Mouse (Mus musculus) thymus, adult 2 months (tissue): Measurements from ENCODE around the gene Stk11. TPM values are rescaled to one million over a fixed set of nuclear protein-coding genes. Genes with fewer than 3 reads are reported as not detected.

Experiments
- DNase-seq: peaks from one replicate; pipeline ENCODE4 v3.0.0; 2021
- H3K27ac ChIP-seq: fragments of 200-500 bp; 2 replicates; pipeline ENCODE4 v1.5.1; 2012; ENCODE audit warnings: low read length, control low read depth; ENCODE audit not compliant: control insufficient read depth, insufficient read depth
- H3K27me3 ChIP-seq: fragments of 200-500 bp; 2 replicates; pipeline ENCODE4 v1.6.1; 2012; ENCODE audit warnings: mild to moderate bottlenecking, low read length, moderate library complexity, mixed read lengths; ENCODE audit not compliant: control insufficient read depth, insufficient read depth
- H3K36me3 ChIP-seq: fragments of 200-500 bp; 2 replicates; pipeline ENCODE4 v1.6.1; 2012; ENCODE audit warnings: mild to moderate bottlenecking, low read length, moderate library complexity; ENCODE audit not compliant: control insufficient read depth, insufficient read depth
- H3K4me1 ChIP-seq: fragments of 200-500 bp; replicated peaks from 2 replicates; pipeline ENCODE4 v1.6.1; 2012; ENCODE audit warnings: low read length; ENCODE audit not compliant: control insufficient read depth, insufficient read depth
- H3K4me3 ChIP-seq: fragments of 200-500 bp; 2 replicates; pipeline ENCODE4 v1.5.1; 2012; ENCODE audit warnings: mild to moderate bottlenecking, low read length, control low read depth, moderate library complexity; ENCODE audit not compliant: control insufficient read depth, insufficient read depth
- CTCF ChIP-seq: fragments of 200-500 bp; IDR thresholded peaks from 2 replicates; pipeline ENCODE4 v1.5.1; 2012; ENCODE audit warnings: mild to moderate bottlenecking, control low read depth, low read length, moderate library complexity, borderline replicate concordance; ENCODE audit not compliant: control insufficient read depth, poor library complexity, insufficient read depth; ENCODE audit errors: extremely low read depth
- POLR2A ChIP-seq: fragments of 200-500 bp; IDR thresholded peaks from 2 replicates; pipeline ENCODE4 v1.6.1; 2012; ENCODE audit warnings: mild to moderate bottlenecking, low read length, control low read depth, moderate library complexity; ENCODE audit not compliant: control insufficient read depth, poor library complexity, insufficient read depth; ENCODE audit errors: extremely low read depth
- WGBS: fragments of 180-500 bp; shearing (Covaris S2); methylation state at CpG from one replicate; pipeline ENCODE4 v1.1.7; 2018; 5-methylcytosine and 5-hydroxymethylcytosine counted together
- polyA plus RNA-seq: library from polyadenylated mRNA; depleted of rRNA; stranded (reverse); fragments of >200 nt; gene quantifications from 2 replicates; pipeline ENCODE4 v1.2.3, GENCODE M21; 2012

Gene Stk11
- polyA plus RNA-seq, 1 experiment, result 270 TPM

- WGBS, result 85% methylated on average over 9 of the region's 9 CpGs
- DNase-seq, result no peak
- Histone ChIP-seq H3K4me3 (no peak overlapping the region), H3K4me1 (peaks cover 8% of the 10 kb centered on the region), H3K27ac (no peak overlapping the region), H3K36me3 (peaks cover 44% of the 10 kb centered on the region), H3K27me3 (no peaks in the 10 kb centered on the region)
- TF ChIP-seq CTCF, result no peak
- no peak for TF ChIP-seq POLR2A
Observed at GRCm38 (mm10) chr10:80084817-80085487, 30.7 kb upstream of the Stk11 start.

- peaks cover 8% of the 10 kb centered on the region for H3K4me1 ChIP-seq
- TF ChIP-seq POLR2A, result no peak
- TF ChIP-seq CTCF, result no peak
- no peak for DNase-seq
- WGBS, result 50% methylated on average over 3 of the region's 3 CpGs
- no peak overlapping the region for H3K4me3 ChIP-seq
- H3K36me3 ChIP-seq, result peaks cover 27% of the 10 kb centered on the region
- H3K27me3 ChIP-seq, result no peaks in the 10 kb centered on the region
- no peak overlapping the region for H3K27ac ChIP-seq
Observed at GRCm38 (mm10) chr10:80086847-80087246, 28.8 kb upstream of the Stk11 start.

- Histone ChIP-seq H3K27ac (no peak overlapping the region), H3K27me3 (no peaks in the 10 kb centered on the region), H3K4me3 (no peak overlapping the region), H3K4me1 (peaks cover 8% of the 10 kb centered on the region), H3K36me3 (peaks cover 22% of the 10 kb centered on the region)
- WGBS, result 64% methylated on average over 8 of the region's 8 CpGs
- no peak for TF ChIP-seq POLR2A
- TF ChIP-seq CTCF, result no peak
- DNase-seq, result no peak
Observed at GRCm38 (mm10) chr10:80087483-80087882, 28.1 kb upstream of the Stk11 start.

GRCm38 (mm10) chr10:80089146-80089545, 26.5 kb upstream of the Stk11 start:
- H3K4me3 ChIP-seq, result no peak overlapping the region
- 94% methylated on average over 4 of the region's 4 CpGs for WGBS

GRCm38 (mm10) chr10:80091527-80091926, 24.1 kb upstream of the Stk11 start:
- H3K4me3 ChIP-seq, result no peak overlapping the region
- H3K27me3 ChIP-seq, result no peaks in the 10 kb centered on the region
- H3K27ac ChIP-seq, result no peak overlapping the region
- H3K4me1 ChIP-seq, result peaks cover 3% of the 10 kb centered on the region
- WGBS, result 96% methylated on average over 6 of the region's 6 CpGs
- no peak for DNase-seq
- TF ChIP-seq POLR2A, result no peak
- TF ChIP-seq CTCF, result no peak
- no peaks in the 10 kb centered on the region for H3K36me3 ChIP-seq

More at GRCm38 (mm10) chr10:80089146-80089545, 26.5 kb upstream of the Stk11 start:
- H3K36me3 ChIP-seq, result peaks cover 12% of the 10 kb centered on the region
- DNase-seq, result no peak
- H3K4me1 ChIP-seq, result peaks cover 8% of the 10 kb centered on the region
- no peak overlapping the region for H3K27ac ChIP-seq
- H3K27me3 ChIP-seq, result no peaks in the 10 kb centered on the region
- TF ChIP-seq CTCF, result no peak
- TF ChIP-seq POLR2A, result no peak

GRCm38 (mm10) chr10:80092690-80093089, 22.9 kb upstream of the Stk11 start:
- Histone ChIP-seq H3K27ac (no peak overlapping the region), H3K36me3 (no peaks in the 10 kb centered on the region), H3K4me3 (no peak overlapping the region), H3K4me1 (0 out of 2 replicates have a peak, but pooled peaks cover 6% of the 10 kb centered on the region), H3K27me3 (no peaks in the 10 kb centered on the region)
- DNase-seq, result no peak
- TF ChIP-seq POLR2A (no peak), CTCF (no peak)
- WGBS, result 86% methylated on average over 5 of the region's 5 CpGs

- Histone ChIP-seq H3K4me3 (no peak overlapping the region), H3K27ac (no peak overlapping the region), H3K36me3 (no peaks in the 10 kb centered on the region), H3K27me3 (no peaks in the 10 kb centered on the region), H3K4me1 (peaks cover 11% of the 10 kb centered on the region; the same call in 1 of the 2 replicates)
- TF ChIP-seq CTCF, result no peak
- DNase-seq, result no peak
- 94% methylated on average over 6 of the region's 6 CpGs for WGBS
Observed at GRCm38 (mm10) chr10:80094085-80094484, 21.5 kb upstream of the Stk11 start.

- WGBS, result 86% methylated on average over 3 of the region's 3 CpGs
- no peaks in the 10 kb centered on the region for H3K27me3 ChIP-seq
- H3K36me3 ChIP-seq, result no peaks in the 10 kb centered on the region
- peaks cover 11% of the 10 kb centered on the region; the same call in 1 of the 2 replicates for H3K4me1 ChIP-seq
- no peak overlapping the region for H3K27ac ChIP-seq
- DNase-seq, result no peak
- no peak for TF ChIP-seq POLR2A
- no peak for TF ChIP-seq CTCF
- no peak overlapping the region for H3K4me3 ChIP-seq
Observed at GRCm38 (mm10) chr10:80094684-80095083, 20.9 kb upstream of the Stk11 start.
